In the genomic region with DNA sequence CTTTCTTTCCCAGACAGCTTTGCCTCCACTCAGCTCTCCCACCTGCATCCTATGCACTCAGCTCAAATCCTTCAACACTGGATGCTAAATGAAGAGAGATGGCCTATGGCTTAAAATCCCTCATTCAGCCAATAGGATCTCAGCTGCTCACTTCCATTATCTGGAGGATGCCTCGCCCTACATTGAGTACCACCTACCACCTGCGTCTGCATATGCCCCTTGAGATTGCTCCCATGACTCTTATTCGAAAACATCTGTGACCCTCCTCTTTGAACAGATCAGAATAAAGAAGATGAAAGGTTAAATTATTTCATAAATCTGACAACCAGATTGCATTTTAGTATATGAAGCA, we compare ENCODE assay signal across 28 mouse cellular contexts.
DNase-seq lines count a peak whose midpoint lies in the region; ATAC-seq lines count a peak whose summit lies in the region.
"Had no signal": no experiment of that assay in that cellular context is flagged by ENCODE, and none has a peak within 500 bp of the region (broad histone marks: within the 10 kb centered on the region; RNA-seq: fewer than 3 reads in every experiment).

No protein-coding gene starts in this region.

- H3K4me2 ChIP-seq in forebrain, embryonic 11.5 days (ENCODE audit: low read depth, low read length, severe bottlenecking), result no peak overlapping the region
- no peak overlapping the region for H3K4me2 ChIP-seq in forebrain, embryonic 12.5 days
- no peak overlapping the region for H3K4me2 ChIP-seq in hindbrain, embryonic 15.5 days
- H3K4me2 ChIP-seq in hindbrain, embryonic 12.5 days (replicated peaks), result no peak overlapping the region
- H3K4me2 ChIP-seq in neural tube, embryonic 14.5 days (ENCODE audit: low read depth, low read length), result no peak overlapping the region
- no peak overlapping the region for H3K4me2 ChIP-seq in neural tube, embryonic 15.5 days
- H3K4me2 ChIP-seq: embryonic facial prominence, embryonic 13.5 days; heart, embryonic 15.5 days; limb, embryonic 12.5 days; liver, embryonic 11.5 days; lung, embryonic 15.5 days; midbrain, embryonic 12.5 days; neural tube, embryonic 13.5 days; stomach, embryonic 15.5 days had no signal

- peak; percentile 37; the same call in 1 of the 2 replicates for ATAC-seq in forebrain, embryonic 11.5 days (replicated peaks; ENCODE audit: low FRiP score)
- ATAC-seq in forebrain, embryonic 12.5 days (ENCODE audit: low FRiP score), result no peak
- no peak for ATAC-seq in hindbrain, embryonic 15.5 days (ENCODE audit: low FRiP score, low read depth)
- no peak for ATAC-seq in hindbrain, embryonic 12.5 days (ENCODE audit: low FRiP score)
- peak; percentile 44; the same call in 1 of the 2 replicates for ATAC-seq in neural tube, embryonic 14.5 days (ENCODE audit: low read depth)
- no peak for ATAC-seq in neural tube, embryonic 15.5 days (ENCODE audit: low FRiP score)
- ATAC-seq in inflammation-experienced regulatory T-cells, adult 6 months, result no peak

- no peak overlapping the region for H3K9ac ChIP-seq in forebrain, embryonic 11.5 days (ENCODE audit: low read length)
- no peak overlapping the region for H3K9ac ChIP-seq in forebrain, embryonic 12.5 days
- no peak overlapping the region for H3K9ac ChIP-seq in hindbrain, embryonic 15.5 days
- H3K9ac ChIP-seq in hindbrain, embryonic 12.5 days, result no peak overlapping the region
- H3K9ac ChIP-seq in neural tube, embryonic 14.5 days (replicated peaks; ENCODE audit: low read depth, low read length), result no peak overlapping the region
- no peak overlapping the region for H3K9ac ChIP-seq in neural tube, embryonic 15.5 days (replicated peaks)
- H3K9ac ChIP-seq: embryonic facial prominence, embryonic 13.5 days; heart, embryonic 15.5 days; limb, embryonic 12.5 days; lung, embryonic 15.5 days; midbrain, embryonic 12.5 days; neural tube, embryonic 13.5 days; stomach, embryonic 15.5 days had no signal

- H3K27ac ChIP-seq in forebrain, embryonic 11.5 days (ENCODE audit: low read depth, low read length), result no peak overlapping the region
- H3K27ac ChIP-seq in forebrain, embryonic 12.5 days, result no peak overlapping the region
- peak overlapping the region; percentile 40; the same call in 1 of the 2 replicates for H3K27ac ChIP-seq in hindbrain, embryonic 15.5 days (replicated peaks)
- H3K27ac ChIP-seq in hindbrain, embryonic 12.5 days, result no peak overlapping the region
- H3K27ac ChIP-seq in neural tube, embryonic 14.5 days (ENCODE audit: low read depth, low read length), result no peak overlapping the region
- peak overlapping the region; percentile 37; the same call in 1 of the 2 replicates for H3K27ac ChIP-seq in neural tube, embryonic 15.5 days (replicated peaks)
- H3K27ac ChIP-seq: embryonic facial prominence, embryonic 13.5 days; heart, embryonic 10.5 days; heart, embryonic 15.5 days; limb, embryonic 12.5 days; lung, embryonic 15.5 days; midbrain, embryonic 12.5 days; neural tube, embryonic 13.5 days; stomach, embryonic 15.5 days had no signal

- H3K4me3 ChIP-seq in forebrain, embryonic 11.5 days (ENCODE audit: low read depth, low read length), result no peak overlapping the region
- no peak overlapping the region for H3K4me3 ChIP-seq in forebrain, embryonic 12.5 days (replicated peaks)
- H3K4me3 ChIP-seq in hindbrain, embryonic 15.5 days, result no peak overlapping the region
- no peak overlapping the region for H3K4me3 ChIP-seq in hindbrain, embryonic 12.5 days
- no peak overlapping the region for H3K4me3 ChIP-seq in neural tube, embryonic 14.5 days (ENCODE audit: low read depth, low read length)
- H3K4me3 ChIP-seq in neural tube, embryonic 15.5 days (replicated peaks), result no peak overlapping the region
- H3K4me3 ChIP-seq: embryonic facial prominence, embryonic 13.5 days; heart, embryonic 10.5 days; heart, embryonic 15.5 days; limb, embryonic 12.5 days; lung, embryonic 15.5 days; midbrain, embryonic 12.5 days; myocyte; neural tube, embryonic 13.5 days; stomach, embryonic 15.5 days had no signal

- no peaks in the 10 kb centered on the region for H3K9me3 ChIP-seq in forebrain, embryonic 11.5 days (ENCODE audit: control insufficient read depth, low read length)
- no peaks in the 10 kb centered on the region for H3K9me3 ChIP-seq in forebrain, embryonic 12.5 days
- H3K9me3 ChIP-seq in hindbrain, embryonic 15.5 days, result no peaks in the 10 kb centered on the region
- H3K9me3 ChIP-seq in hindbrain, embryonic 12.5 days (replicated peaks), result no peaks in the 10 kb centered on the region
- no peaks in the 10 kb centered on the region for H3K9me3 ChIP-seq in neural tube, embryonic 14.5 days (ENCODE audit: control insufficient read depth, low read length)
- no peaks in the 10 kb centered on the region for H3K9me3 ChIP-seq in neural tube, embryonic 15.5 days (replicated peaks)
- H3K9me3 ChIP-seq: embryonic facial prominence, embryonic 13.5 days; heart, embryonic 10.5 days; heart, embryonic 15.5 days; limb, embryonic 12.5 days; lung, embryonic 15.5 days; midbrain, embryonic 12.5 days; neural tube, embryonic 13.5 days; stomach, embryonic 15.5 days had no signal

- no peaks in the 10 kb centered on the region for H3K27me3 ChIP-seq in forebrain, embryonic 11.5 days (ENCODE audit: control insufficient read depth, insufficient read depth, low read length)
- H3K27me3 ChIP-seq in forebrain, embryonic 12.5 days, result no peaks in the 10 kb centered on the region
- no peaks in the 10 kb centered on the region for H3K27me3 ChIP-seq in hindbrain, embryonic 15.5 days
- H3K27me3 ChIP-seq in hindbrain, embryonic 12.5 days, result no peaks in the 10 kb centered on the region
- no peaks in the 10 kb centered on the region for H3K27me3 ChIP-seq in neural tube, embryonic 14.5 days (ENCODE audit: control insufficient read depth, insufficient read depth, low read length)
- H3K27me3 ChIP-seq in neural tube, embryonic 15.5 days (replicated peaks), result no peaks in the 10 kb centered on the region
- H3K27me3 ChIP-seq: embryonic facial prominence, embryonic 13.5 days; heart, embryonic 15.5 days; limb, embryonic 12.5 days; lung, embryonic 15.5 days; midbrain, embryonic 12.5 days; neural tube, embryonic 13.5 days; stomach, embryonic 15.5 days had no signal

- H3K4me1 ChIP-seq in forebrain, embryonic 11.5 days (replicated peaks; ENCODE audit: control insufficient read depth, insufficient read depth, low read length), result 0 out of 2 replicates have a peak, but pooled peaks cover 2% of the 10 kb centered on the region
- peaks cover 7% of the 10 kb centered on the region for H3K4me1 ChIP-seq in forebrain, embryonic 12.5 days
- H3K4me1 ChIP-seq in hindbrain, embryonic 15.5 days (replicated peaks), result peaks cover 15% of the 10 kb centered on the region
- no peaks in the 10 kb centered on the region for H3K4me1 ChIP-seq in hindbrain, embryonic 12.5 days
- 0 out of 2 replicates have a peak, but pooled peaks cover 5% of the 10 kb centered on the region for H3K4me1 ChIP-seq in neural tube, embryonic 14.5 days (ENCODE audit: control insufficient read depth, insufficient read depth, low read length)
- H3K4me1 ChIP-seq in neural tube, embryonic 15.5 days, result peaks cover 10% of the 10 kb centered on the region
- H3K4me1 ChIP-seq: embryonic facial prominence, embryonic 13.5 days; heart, embryonic 10.5 days; heart, embryonic 15.5 days; limb, embryonic 12.5 days; lung, embryonic 15.5 days; stomach, embryonic 15.5 days had no signal

- H3K36me3 ChIP-seq in forebrain, embryonic 11.5 days (ENCODE audit: control insufficient read depth, insufficient read depth, low read length), result no peaks in the 10 kb centered on the region
- H3K36me3 ChIP-seq in forebrain, embryonic 12.5 days (replicated peaks), result no peaks in the 10 kb centered on the region
- H3K36me3 ChIP-seq in hindbrain, embryonic 15.5 days, result no peaks in the 10 kb centered on the region
- H3K36me3 ChIP-seq in hindbrain, embryonic 12.5 days, result no peaks in the 10 kb centered on the region
- H3K36me3 ChIP-seq in neural tube, embryonic 14.5 days (ENCODE audit: control insufficient read depth, insufficient read depth, low read length), result no peaks in the 10 kb centered on the region
- H3K36me3 ChIP-seq in neural tube, embryonic 15.5 days, result no peaks in the 10 kb centered on the region
- H3K36me3 ChIP-seq: embryonic facial prominence, embryonic 13.5 days; heart, embryonic 10.5 days; heart, embryonic 15.5 days; limb, embryonic 12.5 days; lung, embryonic 15.5 days; midbrain, embryonic 12.5 days; neural tube, embryonic 13.5 days; stomach, embryonic 15.5 days had no signal

- 88% methylated on average over 3 of the region's 3 CpGs for WGBS in forebrain, embryonic 11.5 days
- 82% methylated on average over 3 of the region's 3 CpGs for WGBS in forebrain, embryonic 12.5 days
- 82% methylated on average over 3 of the region's 3 CpGs for WGBS in hindbrain, embryonic 15.5 days
- WGBS in hindbrain, embryonic 12.5 days, result 86% methylated on average over 3 of the region's 3 CpGs
- WGBS in neural tube, embryonic 14.5 days, result 81% methylated on average over 3 of the region's 3 CpGs
- WGBS in neural tube, embryonic 15.5 days, result 77% methylated on average over 3 of the region's 3 CpGs

- no peak for DNase-seq in forebrain, embryonic 11.5 days (ENCODE audit: low spot score)
- no peak for DNase-seq in neural tube, embryonic 10.5 days (ENCODE audit: extremely low spot score, low spot score)
- DNase-seq: adrenal gland, postnatal 25 days; cerebellum, adult 11-12 months; cerebellum, adult 9-11 months; embryo, embryonic 11 days; gastrocnemius, postnatal 25 days; heart, adult 11 months; kidney, adult 11 months; kidney, postnatal 14 days; layer of hippocampus, adult 9-11 months; thymus, postnatal 14 days had no signal

Comparison
In these comparisons a context has a peak if more than half of its experiments do, and no peak if none do; other contexts are left out.
1. ATAC-seq: peak in forebrain, embryonic 11.5 days (single experiment) and neural tube, embryonic 14.5 days (single experiment); none in forebrain, embryonic 12.5 days (single experiment), hindbrain, embryonic 15.5 days (single experiment), hindbrain, embryonic 12.5 days (single experiment), neural tube, embryonic 15.5 days (single experiment) and inflammation-experienced regulatory T-cells, adult 6 months (single experiment).
2. H3K27ac ChIP-seq: peak in hindbrain, embryonic 15.5 days (single experiment) and neural tube, embryonic 15.5 days (single experiment); none in forebrain, embryonic 11.5 days (single experiment), forebrain, embryonic 12.5 days (single experiment), hindbrain, embryonic 12.5 days (single experiment) and neural tube, embryonic 14.5 days (single experiment).